Mouse (Mus musculus) CH12F3 (cell line): ENCODE data around the gene Fam168b.

Experiments used
- in situ Hi-C: fragments of 300-500 bp; cut with MboI; formaldehyde crosslinking; loops from 2 replicates; pipeline ENCODE4 v1.14.3; 2020; ENCODE audit warnings: low sequenced_read_pairs

Fam168b gene

GRCm38 (mm10) chr1:34852116-34852878 lies 9.4 kb upstream of the Fam168b start:
- in situ Hi-C loops: no loop called here

- in situ Hi-C loops: no loop called here
Observed at GRCm38 (mm10) chr1:34851562-34851961, 8.7 kb upstream of the Fam168b start.

- in situ Hi-C loops: no loop called here
Observed at GRCm38 (mm10) chr1:34850343-34851136, 7.7 kb upstream of the Fam168b start.

- in situ Hi-C loops: loop anchor here (25.0 kb wide), 1 partner anchor 363 kb away; the partner anchor contains the start of gene Prss39
Observed at GRCm38 (mm10) chr1:34849745-34850342, 7.0 kb upstream of the Fam168b start, which contains the start of gene Plekhb2. Gene Plekhb2 (plus strand): TSS chr1:34849976.

- in situ Hi-C loops: loop anchor here (25.0 kb wide), 1 partner anchor 360 kb away; the partner anchor contains the start of gene Prss39
Observed at GRCm38 (mm10) chr1:34847070-34847469, 4.2 kb upstream of the Fam168b start.

- in situ Hi-C loops: loop anchor here (25.0 kb wide), 1 partner anchor 355 kb away; the partner anchor contains the start of gene Prss39
Observed at GRCm38 (mm10) chr1:34842389-34842861, 440 bp downstream of the Fam168b start.

- in situ Hi-C loops: loop anchor here (25.0 kb wide), 1 partner anchor 355 kb away; the partner anchor contains the start of gene Prss39
Observed at GRCm38 (mm10) chr1:34841709-34842388, 1.0 kb downstream of the Fam168b start.

DNA sequence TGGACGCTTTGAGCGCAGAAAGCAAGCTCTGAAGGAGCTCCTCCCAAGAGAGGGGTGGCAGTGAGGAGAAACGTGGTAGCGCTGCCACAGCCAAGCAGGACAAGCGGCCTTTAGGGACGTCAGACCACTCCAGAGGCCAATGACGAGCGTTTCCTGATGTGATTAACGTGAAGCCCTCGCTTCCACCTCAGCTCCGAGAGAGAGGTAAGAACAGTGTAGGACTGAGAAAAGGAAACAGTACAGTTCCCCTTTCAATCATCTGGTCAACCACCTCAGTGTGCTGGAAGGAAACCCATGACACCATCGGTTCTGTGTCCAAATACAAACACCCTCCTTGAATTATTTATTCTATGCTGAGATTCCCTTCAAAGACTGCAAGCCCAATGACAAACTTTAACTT lies 3.6 kb downstream of the Fam168b start:
- in situ Hi-C loops: loop anchor here (25.0 kb wide), 1 partner anchor 352 kb away; the partner anchor contains the start of gene Prss39

DNA sequence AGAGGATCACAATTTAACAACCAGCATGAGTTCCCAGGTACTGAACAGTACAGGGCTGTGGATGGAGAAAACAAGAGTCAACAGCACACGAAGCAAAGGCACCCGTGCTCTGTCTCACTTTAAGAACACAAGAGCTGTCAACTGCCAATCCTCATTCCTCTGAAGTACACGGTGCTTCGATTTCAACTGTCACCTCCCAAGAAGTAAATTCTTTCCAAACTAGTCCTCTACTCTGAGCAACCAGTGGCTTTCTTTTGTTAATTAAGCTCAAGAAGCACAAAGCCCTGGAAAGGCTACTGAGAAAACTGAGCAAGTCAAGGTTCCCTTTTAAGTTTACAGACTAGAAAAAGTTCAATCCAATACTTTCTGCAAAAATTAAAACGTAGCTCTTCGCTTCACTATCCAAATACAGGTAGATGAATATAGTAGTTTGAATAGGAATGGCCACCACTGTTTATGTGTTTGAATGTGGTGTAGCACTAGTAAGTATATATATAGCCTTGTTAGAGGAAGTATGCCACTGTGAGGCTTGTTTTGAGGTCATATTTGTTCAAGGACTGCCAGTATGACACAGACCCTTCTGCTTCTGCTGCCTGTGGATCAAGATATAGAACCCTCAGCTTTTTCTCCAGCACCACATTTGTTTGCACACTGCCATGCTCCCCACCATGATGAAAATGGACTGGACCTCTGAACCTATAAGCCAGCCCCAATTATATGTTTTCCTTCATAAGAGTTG lies 4.7 kb downstream of the Fam168b start:
- in situ Hi-C loops: loop anchor here (25.0 kb wide), 1 partner anchor 351 kb away; the partner anchor contains the start of gene Prss39

DNA sequence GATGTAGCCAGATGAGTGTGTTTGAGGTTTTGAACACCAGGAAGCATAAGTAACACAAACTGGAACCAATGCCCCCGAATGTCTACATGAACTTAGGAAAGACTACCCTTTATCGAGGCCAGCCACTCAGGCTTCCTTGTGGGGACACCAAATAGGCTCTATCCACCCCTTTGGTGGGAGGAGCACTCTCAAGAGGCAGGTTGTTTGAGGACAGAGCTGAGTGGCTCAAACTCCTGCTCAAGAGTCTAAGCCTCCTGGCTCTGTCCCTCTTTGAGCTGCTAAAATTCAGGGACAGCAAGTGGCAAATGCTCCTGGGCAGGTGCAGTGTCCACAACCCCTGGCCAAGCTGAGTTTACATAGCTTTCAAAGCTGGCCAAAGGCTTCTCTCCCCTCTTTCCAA lies 8.0 kb downstream of the Fam168b start:
- in situ Hi-C loops: loop anchor here (25.0 kb wide), 1 partner anchor 348 kb away; the partner anchor contains the start of gene Prss39

GRCm38 (mm10) chr1:34831381-34831780 lies 11.5 kb downstream of the Fam168b start:
- in situ Hi-C loops: loop anchor here (25.0 kb wide), 1 partner anchor 344 kb away; the partner anchor contains the start of gene Prss39

GRCm38 (mm10) chr1:34830934-34831333 lies 11.9 kb downstream of the Fam168b start:
- in situ Hi-C loops: loop anchor here (25.0 kb wide), 1 partner anchor 344 kb away; the partner anchor contains the start of gene Prss39

DNA sequence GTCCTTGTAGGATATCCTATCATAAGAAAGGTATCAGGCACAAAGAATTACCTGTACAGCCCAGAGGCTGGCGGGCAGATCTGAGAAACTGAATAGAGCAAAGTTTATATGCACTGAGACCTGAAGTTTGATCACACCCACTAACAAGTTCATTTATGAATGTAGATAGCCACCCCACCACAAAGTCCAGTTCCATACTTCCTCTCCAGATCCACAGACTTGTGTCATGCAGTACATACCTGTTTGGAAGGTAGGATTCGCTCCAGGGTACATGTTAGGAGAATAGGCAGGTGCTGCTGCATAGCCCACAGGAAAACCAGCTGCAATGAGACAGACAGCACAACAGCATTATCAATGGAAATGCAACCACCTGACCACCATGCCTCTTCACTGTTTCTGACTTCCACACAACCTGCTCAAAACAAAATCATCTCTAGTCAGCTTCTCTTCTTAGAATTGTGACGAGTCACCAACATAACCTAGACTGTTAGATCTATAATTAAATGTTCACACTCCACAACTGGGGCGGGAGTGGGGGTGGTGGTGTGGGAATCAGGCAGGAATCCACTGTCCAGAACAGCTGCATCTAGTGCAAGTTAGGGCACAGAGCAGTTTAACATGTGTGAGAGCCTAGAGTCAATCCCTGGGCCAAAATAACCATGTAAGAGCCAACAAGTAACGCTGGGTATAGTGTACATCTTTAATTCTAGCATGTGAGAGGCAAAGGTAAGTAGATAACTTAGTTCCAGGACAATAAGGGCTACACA lies 14.2 kb downstream of the Fam168b start:
- in situ Hi-C loops: loop anchor here (25.0 kb wide), 1 partner anchor 341 kb away; the partner anchor contains the start of gene Prss39

DNA sequence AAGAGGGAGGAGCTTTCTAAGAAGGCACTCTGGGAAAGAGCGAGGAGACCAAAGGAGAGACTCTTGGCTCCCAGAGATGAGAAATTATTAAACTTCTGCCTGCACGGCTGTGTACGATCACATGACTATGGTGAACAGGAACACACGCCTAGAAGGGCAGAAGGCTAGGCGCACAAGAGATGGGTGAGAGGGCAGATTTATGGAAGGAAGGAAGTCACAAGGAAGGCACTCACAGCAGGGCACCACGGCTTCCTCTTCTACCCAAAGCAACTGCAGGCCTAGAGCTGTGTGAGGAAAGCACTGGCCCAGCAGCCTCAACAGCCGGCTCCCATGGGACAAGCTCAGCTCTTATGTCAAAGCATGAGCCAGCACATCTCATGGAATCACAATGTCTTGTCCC lies 15.0 kb downstream of the Fam168b start:
- in situ Hi-C loops: loop anchor here (25.0 kb wide), 1 partner anchor 341 kb away; the partner anchor contains the start of gene Prss39

DNA sequence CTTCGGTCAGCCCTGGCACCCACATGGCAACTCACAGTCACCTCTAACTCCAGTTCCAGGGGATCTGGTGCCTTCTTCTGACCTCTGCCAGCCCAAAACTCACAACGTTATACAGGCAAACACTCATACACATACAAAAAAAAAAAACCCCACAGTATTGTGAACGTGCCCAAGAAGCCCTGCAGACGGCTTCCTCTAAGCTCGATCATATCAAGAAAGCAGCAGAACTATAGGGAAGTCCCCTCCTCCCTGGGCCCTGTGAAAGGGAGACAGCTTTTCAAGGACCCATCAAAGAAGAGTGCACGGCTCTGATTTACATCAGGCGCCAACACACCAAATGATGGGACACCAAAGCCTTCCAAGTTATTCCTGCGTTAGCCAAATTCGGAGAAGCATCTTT lies 17.0 kb downstream of the Fam168b start:
- in situ Hi-C loops: loop anchor here (25.0 kb wide), 1 partner anchor 339 kb away; the partner anchor contains the start of gene Prss39

GRCm38 (mm10) chr1:34824208-34824607 lies 18.7 kb downstream of the Fam168b start:
- in situ Hi-C loops: no loop called here

GRCm38 (mm10) chr1:34823353-34823752 lies 19.5 kb downstream of the Fam168b start:
- in situ Hi-C loops: no loop called here

GRCm38 (mm10) chr1:34822746-34823145 lies 20.1 kb downstream of the Fam168b start:
- in situ Hi-C loops: no loop called here
